Mouse (Mus musculus) lung, postnatal 36 days (tissue): ENCODE data around the gene Gm906.
"Not testable (repeated sequence)": the region's sequence is repeated elsewhere in the genome, so short reads cannot be mapped to it uniquely, and the experiment has no call there.

Source experiments
- DNase-seq: peaks from one replicate; pipeline ENCODE4 v3.0.0; 2022; ENCODE audit warnings: mixed read lengths

Gene Gm906

DNA sequence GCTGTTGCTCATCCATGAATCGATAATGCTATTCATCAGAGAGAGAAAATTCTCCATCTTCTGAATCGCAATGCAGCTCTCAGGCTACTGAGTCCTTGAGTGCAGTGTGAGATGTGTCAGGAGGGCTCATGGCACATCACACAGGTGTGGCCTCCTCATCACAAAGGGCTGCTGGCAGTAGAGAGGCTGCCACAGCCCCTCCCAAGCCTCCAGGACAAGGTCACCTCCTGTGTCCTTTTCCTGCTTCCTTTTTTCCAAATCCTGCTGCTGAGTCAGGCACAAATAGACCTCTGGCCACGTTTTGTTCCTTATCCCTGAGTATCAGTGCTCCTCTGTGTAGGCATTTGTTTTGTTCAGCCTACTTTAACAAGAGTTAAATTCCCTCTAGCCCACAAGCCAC lies at the start of gene Gm906:
TSS of gene Gm906 (minus strand) at position 101 of the 400 bp plus-strand sequence.
- not testable (repeated sequence) for DNase-seq

- DNase-seq: not testable (repeated sequence)
These were observed 33.2 kb upstream of the Gm906 start for GRCm38 (mm10) chr13:50283308-50283707.

DNA sequence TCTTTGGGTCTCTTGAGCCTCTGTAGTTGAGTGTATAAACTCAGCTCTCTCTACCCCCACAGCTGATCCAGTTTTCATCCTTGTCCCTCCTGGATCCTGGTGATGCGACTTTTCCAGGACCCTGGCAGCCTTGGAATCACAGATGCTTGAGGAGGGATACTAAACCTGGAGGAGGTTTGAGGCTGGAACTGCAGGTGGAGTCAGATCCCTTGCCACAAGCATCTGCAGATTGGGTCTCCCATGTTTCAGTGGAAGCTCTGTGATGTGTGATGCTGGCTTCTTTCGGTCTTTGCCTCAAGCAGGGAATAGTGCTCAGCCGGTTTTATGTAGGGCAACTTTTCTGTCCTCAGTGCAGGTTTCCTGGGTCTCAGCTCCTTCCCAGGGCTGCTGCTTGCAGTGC lies 13.6 kb downstream of the Gm906 start:
- DNase-seq: no peak

GRCm38 (mm10) chr13:50211842-50212241 lies 38.3 kb downstream of the Gm906 start:
- DNase-seq: peak; percentile 21

- not testable (repeated sequence) for DNase-seq
These were observed 39.9 kb downstream of the Gm906 start for GRCm38 (mm10) chr13:50210191-50210590.

- not testable (repeated sequence) for DNase-seq
These were observed 40.5 kb downstream of the Gm906 start for GRCm38 (mm10) chr13:50209651-50210050.

DNA sequence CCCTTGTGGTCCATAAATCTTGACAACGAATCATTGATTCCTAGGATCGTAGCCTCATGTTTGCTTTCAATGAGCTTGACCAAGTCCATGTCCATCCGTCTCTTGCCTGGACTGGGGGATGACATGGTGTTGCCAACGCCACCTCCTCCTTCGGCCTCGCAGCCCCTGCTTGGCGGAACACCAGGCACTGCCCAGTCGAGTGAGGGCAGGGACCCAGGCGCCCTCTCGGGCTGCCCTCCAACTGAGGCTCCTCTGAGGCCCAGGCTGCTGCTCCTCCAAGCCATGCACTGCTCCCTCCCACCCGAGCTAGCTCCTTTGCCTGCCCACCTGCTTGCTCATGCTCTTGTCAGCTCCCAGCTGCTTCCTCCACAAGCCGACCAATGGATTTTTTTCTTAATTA lies 42.1 kb downstream of the Gm906 start:
- no peak for DNase-seq

DNA sequence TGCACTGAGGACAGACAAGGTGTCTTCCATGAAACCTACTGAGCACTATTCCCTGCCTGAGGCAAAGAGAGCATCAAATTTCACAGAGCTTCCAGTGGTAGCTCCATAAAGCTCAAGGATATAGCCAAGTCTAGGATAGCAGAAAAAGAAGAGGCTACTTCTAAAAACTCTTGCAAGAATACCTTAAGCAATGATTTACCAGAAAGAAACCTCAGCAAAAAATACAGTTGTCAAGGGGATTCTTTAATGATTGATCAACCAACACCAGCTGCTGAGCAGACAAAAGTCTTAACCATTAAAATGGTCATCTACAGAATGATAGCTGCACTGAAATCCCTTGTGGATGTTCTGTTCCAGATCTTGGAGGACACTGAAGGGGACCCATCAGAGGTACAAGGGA lies 53.3 kb downstream of the Gm906 start:
- DNase-seq: not testable (repeated sequence)
